Mouse (Mus musculus) limb, embryonic 12.5 days (tissue): ENCODE data around the gene Pym1. TPM values are rescaled to one million over a fixed set of nuclear protein-coding genes. Genes with fewer than 3 reads are reported as not detected.
"Not testable (repeated sequence)": the region's sequence is repeated elsewhere in the genome, so short reads cannot be mapped to it uniquely, and the experiment has no call there.

Source experiments
- ATAC-seq: fragments of 200-750 bp; cut with Nextera tagmentation; 2 replicates; pipeline ENCODE4 v1.8.0; 2017; ENCODE audit warnings: low read depth, moderate TSS enrichment; ENCODE audit not compliant: insufficient number of reproducible peaks, insufficient read depth, low FRiP score, low TSS enrichment
- H3K27ac ChIP-seq: fragments of 300-500 bp; sonication (generic); 2 replicates; pipeline ENCODE4 v1.5.1; 2016; ENCODE audit warnings: mild to moderate bottlenecking, moderate library complexity
- H3K27me3 ChIP-seq: fragments of 300-500 bp; sonication (generic); 2 replicates; pipeline ENCODE4 v1.6.1; 2016; ENCODE audit warnings: mild to moderate bottlenecking, moderate library complexity
- H3K36me3 ChIP-seq: fragments of 300-500 bp; sonication (generic); 2 replicates; pipeline ENCODE4 v1.6.1; 2016; ENCODE audit warnings: mild to moderate bottlenecking, moderate library complexity
- H3K4me1 ChIP-seq: fragments of 300-500 bp; sonication (generic); replicated peaks from 2 replicates; pipeline ENCODE4 v1.6.1; 2016
- H3K4me2 ChIP-seq: fragments of 300-500 bp; sonication (generic); 2 replicates; pipeline ENCODE4 v1.6.1; 2016; ENCODE audit warnings: mild to moderate bottlenecking, moderate library complexity
- H3K4me3 ChIP-seq: fragments of 300-500 bp; sonication (generic); replicated peaks from 2 replicates; pipeline ENCODE4 v1.5.1; 2016; ENCODE audit warnings: mild to moderate bottlenecking
- H3K9ac ChIP-seq: fragments of 300-500 bp; sonication (generic); replicated peaks from 2 replicates; pipeline ENCODE4 v1.6.1; 2016; ENCODE audit warnings: mild to moderate bottlenecking, moderate library complexity
- H3K9me3 ChIP-seq: fragments of 300-500 bp; sonication (generic); 2 replicates; pipeline ENCODE4 v1.6.1; 2016; ENCODE audit warnings: mild to moderate bottlenecking, moderate library complexity
- WGBS: fragments of 180-500 bp; shearing (Covaris S2); methylation state at CpG from one replicate; pipeline ENCODE4 v1.1.7; 2016; 5-methylcytosine and 5-hydroxymethylcytosine counted together
- polyA plus RNA-seq: library from polyadenylated mRNA; unstranded; fragments of >200 nt; fragmentation: Nextera tagmentation; extraction: Ambion mirVana; gene quantifications from 2 replicates; pipeline ENCODE4 v1.2.1, GENCODE M21; 2016

Pym1 gene
- polyA plus RNA-seq, 1 experiment from 2014 or later = 55.2 TPM

GRCm38 (mm10) chr10:128725466-128725865, 22.2 kb upstream of the Pym1 start:
- not testable (repeated sequence) for H3K9me3 ChIP-seq, H3K9ac ChIP-seq, H3K4me1 ChIP-seq, H3K4me2 ChIP-seq, H3K27ac ChIP-seq, ATAC-seq, H3K36me3 ChIP-seq, H3K27me3 ChIP-seq, H3K4me3 ChIP-seq
- whole genome bisulfite sequencing = 83% methylated on average over 4 of the region's 4 CpGs

- no peak overlapping the region for H3K4me3 ChIP-seq
- WGBS = 79% methylated on average over 5 of the region's 5 CpGs
- H3K4me1 ChIP-seq = no peaks in the 10 kb centered on the region
- H3K27ac ChIP-seq = no peak overlapping the region
- peaks cover 7% of the 10 kb centered on the region; the same call in 1 of the 2 replicates for H3K36me3 ChIP-seq
- H3K9ac ChIP-seq = no peak overlapping the region
- H3K4me2 ChIP-seq = no peak overlapping the region
- no peak for ATAC-seq
- H3K27me3 ChIP-seq = no peaks in the 10 kb centered on the region
- H3K9me3 ChIP-seq = no peaks in the 10 kb centered on the region
These were observed 19.6 kb upstream of the Pym1 start for GRCm38 (mm10) chr10:128728059-128728458.

- no peaks in the 10 kb centered on the region for H3K9me3 ChIP-seq
- H3K4me3 ChIP-seq = no peak overlapping the region
- 23% methylated on average over 10 of the region's 10 CpGs for WGBS
- peaks cover 9% of the 10 kb centered on the region; the same call in 1 of the 2 replicates for H3K36me3 ChIP-seq
- no peaks in the 10 kb centered on the region for H3K27me3 ChIP-seq
- no peaks in the 10 kb centered on the region for H3K4me1 ChIP-seq
- no peak overlapping the region for H3K4me2 ChIP-seq
- H3K9ac ChIP-seq = no peak overlapping the region
- peak; percentile 32; the same call in 1 of the 2 replicates for ATAC-seq
- H3K27ac ChIP-seq = no peak overlapping the region
These were observed 16.7 kb upstream of the Pym1 start for GRCm38 (mm10) chr10:128731002-128731433.

- Histone ChIP-seq H3K9ac (no peak overlapping the region), H3K4me1 (no peaks in the 10 kb centered on the region), H3K4me2 (no peak overlapping the region), H3K4me3 (no peak overlapping the region), H3K9me3 (no peaks in the 10 kb centered on the region), H3K36me3 (peaks cover 9% of the 10 kb centered on the region; the same call in 1 of the 2 replicates), H3K27me3 (no peaks in the 10 kb centered on the region), H3K27ac (no peak overlapping the region)
- no peak for ATAC-seq
These were observed 15.7 kb upstream of the Pym1 start for GRCm38 (mm10) chr10:128731992-128732391.

GRCm38 (mm10) chr10:128737435-128737834, 10.3 kb upstream of the Pym1 start:
- Histone ChIP-seq H3K27ac (no peak overlapping the region), H3K36me3 (0 out of 2 replicates have a peak, but pooled peaks cover 6% of the 10 kb centered on the region), H3K4me1 (peaks cover 6% of the 10 kb centered on the region; the same call in 1 of the 2 replicates), H3K4me2 (peak overlapping the region; percentile 52), H3K4me3 (peak overlapping the region; percentile 20), H3K9ac (no peak overlapping the region), H3K27me3 (peaks cover 6% of the 10 kb centered on the region), H3K9me3 (no peaks in the 10 kb centered on the region)
- ATAC-seq = peak; percentile 63; the same call in 1 of the 2 replicates
- WGBS = 4% methylated on average over 15 of the region's 15 CpGs

GRCm38 (mm10) chr10:128740296-128740695, 7.4 kb upstream of the Pym1 start:
- Histone ChIP-seq H3K9me3 (no peaks in the 10 kb centered on the region), H3K4me3 (no peak overlapping the region), H3K36me3 (no peaks in the 10 kb centered on the region), H3K27me3 (peaks cover 30% of the 10 kb centered on the region), H3K4me1 (peaks cover 31% of the 10 kb centered on the region), H3K9ac (no peak overlapping the region), H3K4me2 (no peak overlapping the region), H3K27ac (no peak overlapping the region)
- ATAC-seq = no peak
- WGBS = 60% methylated on average over 2 of the region's 2 CpGs

- 28% methylated on average over 4 of the region's 4 CpGs for WGBS
- Histone ChIP-seq H3K4me1 (peaks cover 29% of the 10 kb centered on the region), H3K4me2 (peak overlapping the region; percentile 94; the same call in 1 of the 2 replicates), H3K27me3 (peaks cover 30% of the 10 kb centered on the region), H3K4me3 (peak overlapping the region; percentile 69), H3K9ac (no peak overlapping the region), H3K36me3 (no peaks in the 10 kb centered on the region), H3K27ac (no peak overlapping the region), H3K9me3 (no peaks in the 10 kb centered on the region)
- ATAC-seq = no peak
These were observed 5.1 kb upstream of the Pym1 start for GRCm38 (mm10) chr10:128742616-128743015.

GRCm38 (mm10) chr10:128743235-128743634, 4.5 kb upstream of the Pym1 start:
- no peaks in the 10 kb centered on the region for H3K9me3 ChIP-seq
- H3K4me1 ChIP-seq = peaks cover 26% of the 10 kb centered on the region
- H3K4me3 ChIP-seq = peak overlapping the region; percentile 69
- H3K9ac ChIP-seq = peak overlapping the region; percentile 84
- H3K36me3 ChIP-seq = no peaks in the 10 kb centered on the region
- H3K27me3 ChIP-seq = peaks cover 30% of the 10 kb centered on the region
- 9% methylated on average over 7 of the region's 7 CpGs for WGBS
- ATAC-seq = no peak
- peak overlapping the region; percentile 94 for H3K4me2 ChIP-seq
- no peak overlapping the region for H3K27ac ChIP-seq

- no peaks in the 10 kb centered on the region for H3K36me3 ChIP-seq
- WGBS = under 1% methylated on average over 37 of the region's 37 CpGs
- H3K4me1 ChIP-seq = peaks cover 26% of the 10 kb centered on the region
- no peaks in the 10 kb centered on the region for H3K9me3 ChIP-seq
- H3K9ac ChIP-seq = peak overlapping the region; percentile 84
- 0 out of 2 replicates have a peak, but pooled peaks have one; percentile 7 for ATAC-seq
- 0 out of 2 replicates have a peak overlapping the region, but pooled peaks have one; percentile 41 for H3K27ac ChIP-seq
- H3K4me3 ChIP-seq = peak overlapping the region; percentile 69
- peak overlapping the region; percentile 94 for H3K4me2 ChIP-seq
- peaks cover 30% of the 10 kb centered on the region for H3K27me3 ChIP-seq
These were observed 3.9 kb upstream of the Pym1 start for GRCm38 (mm10) chr10:128743791-128744191.

- H3K4me2 ChIP-seq = peak overlapping the region; percentile 94
- H3K27me3 ChIP-seq = peaks cover 30% of the 10 kb centered on the region
- H3K4me1 ChIP-seq = peaks cover 29% of the 10 kb centered on the region
- H3K36me3 ChIP-seq = no peaks in the 10 kb centered on the region
- peak overlapping the region; percentile 84 for H3K9ac ChIP-seq
- H3K9me3 ChIP-seq = no peaks in the 10 kb centered on the region
- no peak for ATAC-seq
- peak overlapping the region; percentile 69 for H3K4me3 ChIP-seq
- H3K27ac ChIP-seq = 0 out of 2 replicates have a peak overlapping the region, but pooled peaks have one; percentile 41
- WGBS = 16% methylated on average over 8 of the region's 8 CpGs
These were observed 3.5 kb upstream of the Pym1 start for GRCm38 (mm10) chr10:128744211-128744610.

GRCm38 (mm10) chr10:128744680-128745601, 2.7 kb upstream of the Pym1 start, which contains the start of gene Dgka:
Gene Dgka (minus strand): TSS chr10:128744855.
- no peak for ATAC-seq
- Histone ChIP-seq H3K27me3 (peaks cover 30% of the 10 kb centered on the region), H3K9me3 (no peaks in the 10 kb centered on the region), H3K27ac (0 out of 2 replicates have a peak within 1 kb of the TSS, but pooled peaks have one; percentile 41), H3K4me2 (peak within 1 kb of the TSS; percentile 94), H3K36me3 (no peaks in the 10 kb centered on the region), H3K4me1 (peaks cover 37% of the 10 kb centered on the region), H3K9ac (peak within 1 kb of the TSS; percentile 84), H3K4me3 (peak within 1 kb of the TSS; percentile 69)
- WGBS = 24% methylated on average over 18 of the region's 18 CpGs
